Mouse (Mus musculus) G1E (cell line): ENCODE results near the gene Golga4. TPM values are rescaled to one million over a fixed set of nuclear protein-coding genes. Genes with fewer than 3 reads are reported as not detected.
A peak's percentile ranks its signal among the peaks of the same experiment; 100 is the strongest.

ENCODE experiments used
- ATAC-seq: 2 replicates; pipeline ENCODE4 v1.8.0; 2016; ENCODE audit warnings: mild to moderate bottlenecking; ENCODE audit not compliant: insufficient number of reproducible peaks, poor library complexity, low FRiP score, severe bottlenecking; ENCODE audit errors: extremely low read depth
- DNase-seq: peaks from one replicate; pipeline ENCODE4 v3.0.0; 2012; ENCODE audit warnings: low spot score
- H3K27me3 ChIP-seq: 2 replicates; pipeline ENCODE4 v1.6.1; 2012; ENCODE audit warnings: mild to moderate bottlenecking, low read length, inconsistent platforms; ENCODE audit not compliant: insufficient read depth
- H3K36me3 ChIP-seq: replicated peaks from 2 replicates; pipeline ENCODE3; 2012; ENCODE audit warnings: mild to moderate bottlenecking, inconsistent platforms
- H3K4me1 ChIP-seq: 2 replicates; pipeline ENCODE4 v1.6.1; 2012; ENCODE audit warnings: low read depth, low read length, inconsistent platforms, mixed read lengths; ENCODE audit not compliant: insufficient read depth
- H3K4me3 ChIP-seq: 2 replicates; pipeline ENCODE4 v1.5.1; 2012; ENCODE audit warnings: low read depth, mild to moderate bottlenecking, inconsistent platforms, low read length, moderate library complexity, mixed read lengths
- H3K9me3 ChIP-seq: replicated peaks from 2 replicates; pipeline ENCODE4 v1.6.1; 2012; ENCODE audit warnings: inconsistent platforms
- CTCF ChIP-seq: IDR thresholded peaks from 2 replicates; pipeline ENCODE4 v1.5.1; 2012; ENCODE audit warnings: low read depth, low read length, inconsistent platforms, mixed read lengths
- GATA1 ChIP-seq: IDR thresholded peaks from 2 replicates; pipeline ENCODE4 v1.6.1; 2012; ENCODE audit warnings: borderline replicate concordance, low read length, inconsistent platforms, mixed read lengths
- GATA2 ChIP-seq: IDR thresholded peaks from 2 replicates; pipeline ENCODE4 v1.6.1; 2012; ENCODE audit warnings: low read depth, low read length, inconsistent platforms, borderline replicate concordance
- POLR2AphosphoS5 ChIP-seq: IDR thresholded peaks from 2 replicates; pipeline ENCODE4 v1.6.1; 2012; ENCODE audit warnings: low read depth, low read length, inconsistent platforms; ENCODE audit not compliant: insufficient replicate concordance
- TAL1 ChIP-seq: conservative IDR thresholded peaks from 2 replicates; pipeline ENCODE4 v1.6.1; 2012; ENCODE audit warnings: low read depth, low read length, inconsistent platforms, mixed read lengths
- polyA plus RNA-seq: library from polyadenylated mRNA; stranded (reverse); fragments of >175 nt; gene quantifications from 2 replicates; pipeline ENCODE4 v1.2.3, GENCODE M21; 2012
- total RNA-seq, 2 experiments: library from RNA; stranded (forward) in 1 of 2; stranded (reverse) in 1 of 2; fragments of 200-1000 nt in 1 of 2; fragments of >200 nt in 1 of 2; fragmentation: Nextera tagmentation in 1 of 2; gene quantifications; 2 replicates each; pipeline ENCODE4 v1.2.3; 2014 to 2017

Golga4 gene
- total and polyA plus RNA-seq, 3 experiments = 11.1 to 90.9 (median 75.1) TPM

GRCm38 (mm10) chr9:118507552-118507951 is 1.5 kb downstream of the Golga4 start:
- DNase-seq (no peak), ATAC-seq (peak; percentile 15; the same call in 1 of the 2 replicates)
- H3K36me3 ChIP-seq = peaks cover 36% of the 10 kb centered on the region
- peaks cover 36% of the 10 kb centered on the region for H3K4me1 ChIP-seq
- no peaks in the 10 kb centered on the region for H3K9me3 ChIP-seq
- TF ChIP-seq POLR2AphosphoS5 = no peak
- no peak for TF ChIP-seq GATA2
- no peak for TF ChIP-seq CTCF
- TF ChIP-seq TAL1 = no peak
- TF ChIP-seq GATA1 = no peak
- H3K27me3 ChIP-seq = no peaks in the 10 kb centered on the region
- peak overlapping the region; percentile 39; the same call in 1 of the 2 replicates for H3K4me3 ChIP-seq

GRCm38 (mm10) chr9:118508601-118509000 is 2.5 kb downstream of the Golga4 start:
- H3K4me3 ChIP-seq = no peak overlapping the region
- TF ChIP-seq CTCF (no peak), TAL1 (no peak), GATA2 (no peak), GATA1 (no peak), POLR2AphosphoS5 (no peak)
- H3K4me1 ChIP-seq = peaks cover 40% of the 10 kb centered on the region
- H3K9me3 ChIP-seq = no peaks in the 10 kb centered on the region
- no peaks in the 10 kb centered on the region for H3K27me3 ChIP-seq
- peaks cover 43% of the 10 kb centered on the region for H3K36me3 ChIP-seq
- DNase-seq = no peak
- no peak for ATAC-seq

GRCm38 (mm10) chr9:118510941-118511690 is 5.0 kb downstream of the Golga4 start:
- Histone ChIP-seq H3K9me3 (no peaks in the 10 kb centered on the region), H3K36me3 (peaks cover 62% of the 10 kb centered on the region), H3K27me3 (no peaks in the 10 kb centered on the region), H3K4me3 (no peak overlapping the region), H3K4me1 (peaks cover 34% of the 10 kb centered on the region)
- TF ChIP-seq POLR2AphosphoS5 (no peak), GATA2 (no peak), TAL1 (no peak), CTCF (no peak), GATA1 (no peak)
- DNase-seq = no peak
- no peak for ATAC-seq

GRCm38 (mm10) chr9:118512681-118513233 is 6.7 kb downstream of the Golga4 start:
- no peak overlapping the region for H3K4me3 ChIP-seq
- H3K9me3 ChIP-seq = no peaks in the 10 kb centered on the region
- no peak for DNase-seq
- no peaks in the 10 kb centered on the region for H3K27me3 ChIP-seq
- peak; percentile 65 for ATAC-seq
- peaks cover 23% of the 10 kb centered on the region for H3K4me1 ChIP-seq
- TF ChIP-seq TAL1 = no peak
- no peak for TF ChIP-seq GATA2
- no peak for TF ChIP-seq CTCF
- TF ChIP-seq POLR2AphosphoS5 = no peak
- TF ChIP-seq GATA1 = no peak
- peaks cover 72% of the 10 kb centered on the region for H3K36me3 ChIP-seq

- DNase-seq (no peak), ATAC-seq (no peak)
- no peak overlapping the region for H3K4me3 ChIP-seq
- H3K4me1 ChIP-seq = peaks cover 17% of the 10 kb centered on the region
- TF ChIP-seq GATA2 (no peak), CTCF (no peak), POLR2AphosphoS5 (no peak), GATA1 (no peak), TAL1 (no peak)
- H3K36me3 ChIP-seq = peaks cover 75% of the 10 kb centered on the region
- H3K9me3 ChIP-seq = no peaks in the 10 kb centered on the region
- H3K27me3 ChIP-seq = no peaks in the 10 kb centered on the region
These were observed 9.4 kb downstream of the Golga4 start for GRCm38 (mm10) chr9:118515476-118515875.

GRCm38 (mm10) chr9:118516162-118516561 is 10.1 kb downstream of the Golga4 start:
- H3K4me1 ChIP-seq = peaks cover 11% of the 10 kb centered on the region
- no peaks in the 10 kb centered on the region for H3K9me3 ChIP-seq
- DNase-seq = no peak
- H3K4me3 ChIP-seq = no peak overlapping the region
- TF ChIP-seq CTCF (no peak), GATA1 (no peak), GATA2 (no peak), TAL1 (no peak), POLR2AphosphoS5 (no peak)
- no peak for ATAC-seq
- H3K36me3 ChIP-seq = peaks cover 73% of the 10 kb centered on the region
- no peaks in the 10 kb centered on the region for H3K27me3 ChIP-seq
